Mouse (Mus musculus) CH12.LX (cell line): ENCODE measurements at regions not wholly inside any gene's neighbourhood (a gene's known extent, or its start where the extent isn't known, plus 50 kb on each side); places are given as distances from the start of the nearest gene placed in this dataset.

Experiments used
- DNase-seq: peaks from one replicate; pipeline ENCODE4 v3.0.0-alpha.2; 2013; ENCODE audit errors: extremely low read depth
- H3K27ac ChIP-seq: 2 replicates; pipeline ENCODE4 v1.5.1; 2012; ENCODE audit warnings: low read depth, mild to moderate bottlenecking, control low read depth, moderate library complexity; ENCODE audit not compliant: insufficient read depth
- H3K27me3 ChIP-seq: replicated peaks from 2 replicates; pipeline ENCODE3; 2012; ENCODE audit warnings: inconsistent platforms
- H3K36me3 ChIP-seq, 2 experiments: replicated peaks in 1 of 2; 2 replicates each; pipeline versions ENCODE3 to v1.6.1; 2012; ENCODE audit warnings: inconsistent platforms in 1 of 2, low read length in 1 of 2, mild to moderate bottlenecking in 1 of 2, mixed read lengths in 1 of 2, moderate library complexity in 1 of 2; ENCODE audit not compliant: control insufficient read depth in 1 of 2, insufficient read depth in 1 of 2
- H3K4me1 ChIP-seq, 2 experiments: 2 replicates each; pipeline ENCODE4 v1.6.1; 2012; ENCODE audit warnings: inconsistent platforms in 1 of 2, moderate library complexity in 1 of 2; ENCODE audit not compliant: insufficient read depth in 2 of 2, control insufficient read depth in 1 of 2
- H3K4me2 ChIP-seq: 2 replicates; pipeline ENCODE4 v1.6.1; 2012; ENCODE audit warnings: low read depth, mild to moderate bottlenecking, control low read depth; ENCODE audit not compliant: poor library complexity, insufficient read depth, severe bottlenecking
- H3K4me3 ChIP-seq, 3 experiments: fragments of 150-350 bp in 1 of 3; sonication (generic) in 1 of 3; replicated peaks in 1 of 3; 2 replicates each; pipeline versions ENCODE3 to v1.5.1; 2011 to 2012; ENCODE audit warnings: low read depth in 2 of 3, low read length in 2 of 3, mild to moderate bottlenecking in 2 of 3, moderate library complexity in 2 of 3, control low read depth in 1 of 3, improper control_type of control experiment in 1 of 3, inconsistent platforms in 1 of 3, mixed read lengths in 1 of 3; ENCODE audit not compliant: poor library complexity in 1 of 3
- H3K79me2 ChIP-seq: replicated peaks from 2 replicates; pipeline ENCODE4 v1.6.1; 2012; ENCODE audit warnings: mild to moderate bottlenecking, moderate library complexity; ENCODE audit not compliant: control insufficient read depth, poor library complexity, insufficient read depth, severe bottlenecking; ENCODE audit errors: extremely low read depth
- H3K9ac ChIP-seq: 2 replicates; pipeline ENCODE4 v1.6.1; 2012; ENCODE audit warnings: low read depth, mild to moderate bottlenecking, control low read depth, moderate library complexity; ENCODE audit not compliant: insufficient read depth
- H3K9me3 ChIP-seq: replicated peaks from 2 replicates; pipeline ENCODE3; 2012; ENCODE audit warnings: low read length, inconsistent platforms, mixed read lengths
- BHLHE40 ChIP-seq: IDR thresholded peaks from 2 replicates; pipeline ENCODE4 v1.6.1; 2011; ENCODE audit warnings: mild to moderate bottlenecking, low read depth, low read length, improper control_type of control experiment
- CHD2 ChIP-seq: IDR thresholded peaks from 2 replicates; pipeline ENCODE4 v1.6.1; 2011; ENCODE audit warnings: low read length, improper control_type of control experiment
- ELF1 ChIP-seq: IDR thresholded peaks from 2 replicates; pipeline ENCODE4 v1.6.1; 2014; ENCODE audit warnings: low read depth, mild to moderate bottlenecking, inconsistent platforms, low read length, improper control_type of control experiment
- EP300 ChIP-seq: IDR thresholded peaks from 2 replicates; pipeline ENCODE4 v1.6.1; 2011; ENCODE audit warnings: low read length, improper control_type of control experiment
- ETS1 ChIP-seq: conservative IDR thresholded peaks from 2 replicates; pipeline ENCODE4 v1.6.1; 2012; ENCODE audit warnings: low read depth, mild to moderate bottlenecking, inconsistent platforms, low read length, improper control_type of control experiment, moderate library complexity
- GABPA ChIP-seq: IDR thresholded peaks from 2 replicates; pipeline ENCODE4 v1.6.1; 2012; ENCODE audit warnings: low read depth, low read length, improper control_type of control experiment, inconsistent platforms; ENCODE audit not compliant: insufficient replicate concordance
- IRF4 ChIP-seq: IDR thresholded peaks from 2 replicates; pipeline ENCODE4 v1.6.1; 2014; ENCODE audit warnings: low read depth, mild to moderate bottlenecking, inconsistent platforms, low read length, improper control_type of control experiment
- JUN ChIP-seq: IDR thresholded peaks from 2 replicates; pipeline ENCODE4 v1.6.1; 2011; ENCODE audit warnings: low read depth, mild to moderate bottlenecking, low read length, improper control_type of control experiment, moderate library complexity; ENCODE audit not compliant: insufficient read depth
- MXI1 ChIP-seq: IDR thresholded peaks from 2 replicates; pipeline ENCODE4 v1.6.1; 2011; ENCODE audit warnings: mild to moderate bottlenecking, low read depth, low read length, improper control_type of control experiment
- NRF1 ChIP-seq: IDR thresholded peaks from 2 replicates; pipeline ENCODE4 v1.6.1; 2014; ENCODE audit warnings: low read depth, mild to moderate bottlenecking, inconsistent platforms, low read length, improper control_type of control experiment, moderate library complexity
- PAX5 ChIP-seq: IDR thresholded peaks from 2 replicates; pipeline ENCODE4 v1.6.1; 2012; ENCODE audit warnings: low read length, inconsistent platforms, mixed read lengths
- POLR2A ChIP-seq: IDR thresholded peaks from 2 replicates; pipeline ENCODE4 v1.6.1; 2011; ENCODE audit warnings: low read depth, mild to moderate bottlenecking, improper control_type of control experiment, low read length
- RAD21 ChIP-seq: IDR thresholded peaks from 2 replicates; pipeline ENCODE4 v1.6.1; 2011; ENCODE audit warnings: low read depth, mild to moderate bottlenecking, low read length, improper control_type of control experiment, moderate library complexity
- RCOR1 ChIP-seq: conservative IDR thresholded peaks from 2 replicates; pipeline ENCODE4 v1.6.1; 2012; ENCODE audit warnings: low read depth, mild to moderate bottlenecking, inconsistent platforms, low read length, improper control_type of control experiment
- SMC3 ChIP-seq: IDR thresholded peaks from 2 replicates; pipeline ENCODE4 v1.6.1; 2011; ENCODE audit warnings: low read depth, low read length, improper control_type of control experiment
- TBP ChIP-seq: conservative IDR thresholded peaks from 2 replicates; pipeline ENCODE4 v1.6.1; 2011; ENCODE audit warnings: low read depth, low read length, improper control_type of control experiment
- TCF12 ChIP-seq: IDR thresholded peaks from 2 replicates; pipeline ENCODE4 v1.6.1; 2014; ENCODE audit warnings: low read depth, mild to moderate bottlenecking, inconsistent platforms, low read length, improper control_type of control experiment
- UBTF ChIP-seq: IDR thresholded peaks from 2 replicates; pipeline ENCODE4 v1.6.1; 2012; ENCODE audit warnings: low read depth, mild to moderate bottlenecking, inconsistent platforms, low read length, improper control_type of control experiment, moderate library complexity
- USF2 ChIP-seq: conservative IDR thresholded peaks from 2 replicates; pipeline ENCODE4 v1.6.1; 2011; ENCODE audit warnings: low read depth, low read length, improper control_type of control experiment
- ZKSCAN1 ChIP-seq: IDR thresholded peaks from 2 replicates; pipeline ENCODE4 v1.6.1; 2012; ENCODE audit warnings: low read depth, inconsistent platforms, low read length, improper control_type of control experiment, borderline replicate concordance
- dilution Hi-C: fragments of 300-500 bp; cut with MboI; formaldehyde crosslinking; loops from 2 replicates; pipeline ENCODE4 v1.14.3; 2020; ENCODE audit warnings: low sequenced_read_pairs; ENCODE audit not compliant: extremely low pct_unique_long_range_greater_than_20kb, extremely low pct_ligation_motif_present
- in situ Hi-C: fragments of 300-500 bp; cut with MboI; formaldehyde crosslinking; loops from 3 replicates; pipeline ENCODE4 v1.14.3; 2019; ENCODE audit warnings: low sequenced_read_pairs, low pct_ligation_motif_present, low pct_unique_long_range_greater_than_20kb, mixed read lengths

GRCm38 (mm10) chr12:77739047-77739760 lies 454.8 kb upstream of the Gm6657 start:
- Histone ChIP-seq H3K27ac (no peak overlapping the region), H3K79me2 (no peaks in the 10 kb centered on the region), H3K27me3 (no peaks in the 10 kb centered on the region), H3K9ac (no peak overlapping the region), H3K36me3 (no peaks in the 10 kb centered on the region), H3K4me1 (peaks cover 0 to 10% of the 10 kb centered on the region in 2 experiments; a peak in 2 of 4 replicates), H3K4me2 (no peak overlapping the region), H3K9me3 (no peaks in the 10 kb centered on the region), H3K4me3 (no peak overlapping the region)
- dilution Hi-C loops (no loop called here), in situ Hi-C loops (no loop called here)
- TF ChIP-seq PAX5: no peak
- DNase-seq: no peak

GRCm38 (mm10) chr12:77742716-77743115 lies 451.3 kb upstream of the Gm6657 start:
- TF ChIP-seq ELF1: no peak
- TF ChIP-seq POLR2A: no peak
- no peak for TF ChIP-seq BHLHE40
- no peak for TF ChIP-seq SMC3
- no peak for TF ChIP-seq IRF4
- TF ChIP-seq NRF1: no peak
- no peaks in the 10 kb centered on the region for H3K36me3 ChIP-seq
- H3K79me2 ChIP-seq: no peaks in the 10 kb centered on the region
- no peak overlapping the region for H3K9ac ChIP-seq
- dilution Hi-C loops (no loop called here), in situ Hi-C loops (no loop called here)
- no peak overlapping the region for H3K4me3 ChIP-seq
- peaks cover 0 to 10% of the 10 kb centered on the region in 2 experiments; a peak in 2 of 4 replicates for H3K4me1 ChIP-seq
- DNase-seq: no peak
- no peak overlapping the region for H3K27ac ChIP-seq
- H3K9me3 ChIP-seq: no peaks in the 10 kb centered on the region
- no peak overlapping the region for H3K4me2 ChIP-seq
- H3K27me3 ChIP-seq: no peaks in the 10 kb centered on the region

- H3K4me3 ChIP-seq: no peak overlapping the region
- TF ChIP-seq GABPA (no peak), ZKSCAN1 (no peak), TBP (no peak), CHD2 (no peak), JUN (no peak), RCOR1 (no peak), IRF4 (no peak), ETS1 (no peak), UBTF (no peak), RAD21 (no peak), USF2 (no peak), EP300 (no peak), MXI1 (no peak), TCF12 (no peak)
- no peak for DNase-seq
- dilution Hi-C loops: no loop called here
- no peak overlapping the region for H3K9ac ChIP-seq
- H3K36me3 ChIP-seq: no peaks in the 10 kb centered on the region
- H3K79me2 ChIP-seq: no peaks in the 10 kb centered on the region
- no peak overlapping the region for H3K27ac ChIP-seq
- no peak overlapping the region for H3K4me2 ChIP-seq
- H3K9me3 ChIP-seq: no peaks in the 10 kb centered on the region
- in situ Hi-C loops: no loop called here
- H3K27me3 ChIP-seq: no peaks in the 10 kb centered on the region
- no peaks in the 10 kb centered on the region for H3K4me1 ChIP-seq
These were observed 444.5 kb upstream of the Gm6657 start for GRCm38 (mm10) chr12:77749438-77750007.
